Mouse (Mus musculus) liver, postnatal 0 days (tissue): ENCODE measurements around the gene Zfp87.
A peak's percentile ranks its signal among the peaks of the same experiment; 100 is the strongest.

Source experiments
- CTCF ChIP-seq: sonication (generic); IDR thresholded peaks from 2 replicates; pipeline ENCODE4 v1.5.1; 2016; ENCODE audit warnings: antibody characterized with exemption, low read depth
- EP300 ChIP-seq: IDR thresholded peaks from 2 replicates; pipeline ENCODE4 v1.6.1; 2016; ENCODE audit warnings: antibody characterized with exemption, low read depth, mild to moderate bottlenecking

- TF ChIP-seq CTCF: peak; percentile 21; the same call in 1 of the 2 replicates
- TF ChIP-seq EP300: no peak
Observed at GRCm38 (mm10) chr13:67525753-67526410, at the start of gene Zfp87, which contains the start of gene Gm26965.
